Mouse (Mus musculus) embryonic facial prominence, embryonic 14.5 days (tissue): Measurements from ENCODE around the gene Tex37. TPM values are rescaled to one million over a fixed set of nuclear protein-coding genes. Genes with fewer than 3 reads are reported as not detected.

Experiments used
- ATAC-seq: fragments of 200-750 bp; cut with Nextera tagmentation; 2 replicates; pipeline ENCODE4 v1.8.0; 2017; ENCODE audit warnings: low read depth, moderate number of reproducible peaks, moderate TSS enrichment
- DNase-seq: peaks from one replicate; pipeline ENCODE4 v3.0.0-alpha.2; 2015; ENCODE audit warnings: low spot score
- H3K27ac ChIP-seq: fragments of 300-500 bp; sonication (generic); replicated peaks from 2 replicates; pipeline ENCODE4 v1.5.1; 2014; ENCODE audit warnings: low read depth, mild to moderate bottlenecking, low read length, moderate library complexity
- H3K27me3 ChIP-seq: fragments of 300-500 bp; sonication (generic); replicated peaks from 2 replicates; pipeline ENCODE4 v1.6.1; 2014; ENCODE audit warnings: low read length; ENCODE audit not compliant: control insufficient read depth, insufficient read depth
- H3K36me3 ChIP-seq: fragments of 300-500 bp; sonication (generic); 2 replicates; pipeline ENCODE4 v1.6.1; 2014; ENCODE audit warnings: low read length, mixed read lengths; ENCODE audit not compliant: control insufficient read depth, insufficient read depth
- H3K4me1 ChIP-seq: fragments of 300-500 bp; sonication (generic); 2 replicates; pipeline ENCODE4 v1.6.1; 2014; ENCODE audit warnings: antibody characterized with exemption, low read length; ENCODE audit not compliant: control insufficient read depth, insufficient read depth
- H3K4me2 ChIP-seq: fragments of 300-500 bp; sonication (generic); 2 replicates; pipeline ENCODE4 v1.6.1; 2014; ENCODE audit warnings: low read depth, mild to moderate bottlenecking, low read length, moderate library complexity, mixed read lengths
- H3K4me3 ChIP-seq: fragments of 300-500 bp; sonication (generic); 2 replicates; pipeline ENCODE4 v1.5.1; 2014; ENCODE audit warnings: low read depth, mild to moderate bottlenecking, low read length
- H3K9ac ChIP-seq: fragments of 300-500 bp; sonication (generic); 2 replicates; pipeline ENCODE4 v1.6.1; 2014; ENCODE audit warnings: low read depth, mild to moderate bottlenecking, low read length, moderate library complexity, mixed read lengths
- H3K9me3 ChIP-seq: fragments of 300-500 bp; sonication (generic); 2 replicates; pipeline ENCODE4 v1.6.1; 2016; ENCODE audit warnings: low read length; ENCODE audit not compliant: control insufficient read depth
- WGBS: fragments of 180-500 bp; shearing (Covaris S2); extraction: QIAGEN DNeasy Blood & Tissue Kit; methylation state at CpG from one replicate; pipeline ENCODE4 v1.1.7; 2014; 5-methylcytosine and 5-hydroxymethylcytosine counted together
- polyA plus RNA-seq: library from polyadenylated mRNA; unstranded; fragments of >200 nt; fragmentation: Nextera tagmentation; extraction: Ambion mirVana; gene quantifications from 2 replicates; pipeline ENCODE4 v1.2.1, GENCODE M21; 2014

The Tex37 gene
- polyA plus RNA-seq, 1 experiment from 2014 or later = not detected

- no peak overlapping the region for H3K27ac ChIP-seq
- no peak overlapping the region for H3K4me3 ChIP-seq
- H3K36me3 ChIP-seq = no peaks in the 10 kb centered on the region
- no peaks in the 10 kb centered on the region for H3K4me1 ChIP-seq
- H3K9me3 ChIP-seq = no peaks in the 10 kb centered on the region
- H3K9ac ChIP-seq = no peak overlapping the region
- ATAC-seq (0 out of 2 replicates have a peak, but pooled peaks have one; percentile 1), DNase-seq (no peak)
- no peak overlapping the region for H3K4me2 ChIP-seq
- H3K27me3 ChIP-seq = no peaks in the 10 kb centered on the region
- 68% methylated on average over 7 of the region's 7 CpGs for WGBS
Measured at GRCm38 (mm10) chr6:70872570-70872969, 46.2 kb downstream of the Tex37 start.

DNA sequence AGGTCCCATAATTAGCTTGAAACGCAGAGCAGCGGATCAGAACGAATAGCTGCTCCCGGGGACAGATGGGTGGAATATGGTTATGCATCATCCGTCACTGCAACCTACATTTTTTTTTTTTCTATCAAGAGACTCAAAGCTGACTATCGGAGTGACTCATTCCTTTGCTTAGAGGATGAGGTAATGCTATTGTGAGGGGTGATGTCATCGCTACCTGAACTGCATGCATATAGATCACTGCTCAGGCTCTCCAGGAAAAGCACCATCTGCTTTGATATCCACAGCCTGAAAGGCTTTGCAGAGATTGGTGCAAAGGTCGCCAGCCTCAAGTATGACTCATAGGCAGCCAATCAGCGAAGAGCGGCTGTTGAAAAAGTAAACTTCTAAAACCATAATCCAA is 46.6 kb downstream of the Tex37 start:
- 61% methylated on average over 10 of the region's 10 CpGs for WGBS
- Histone ChIP-seq H3K27me3 (no peaks in the 10 kb centered on the region), H3K9ac (no peak overlapping the region), H3K4me3 (no peak overlapping the region), H3K9me3 (no peaks in the 10 kb centered on the region), H3K36me3 (no peaks in the 10 kb centered on the region), H3K27ac (no peak overlapping the region), H3K4me2 (no peak overlapping the region), H3K4me1 (no peaks in the 10 kb centered on the region)
- peak; percentile 92; the same call in 1 of the 2 replicates for ATAC-seq
- DNase-seq = peak; percentile 71

DNA sequence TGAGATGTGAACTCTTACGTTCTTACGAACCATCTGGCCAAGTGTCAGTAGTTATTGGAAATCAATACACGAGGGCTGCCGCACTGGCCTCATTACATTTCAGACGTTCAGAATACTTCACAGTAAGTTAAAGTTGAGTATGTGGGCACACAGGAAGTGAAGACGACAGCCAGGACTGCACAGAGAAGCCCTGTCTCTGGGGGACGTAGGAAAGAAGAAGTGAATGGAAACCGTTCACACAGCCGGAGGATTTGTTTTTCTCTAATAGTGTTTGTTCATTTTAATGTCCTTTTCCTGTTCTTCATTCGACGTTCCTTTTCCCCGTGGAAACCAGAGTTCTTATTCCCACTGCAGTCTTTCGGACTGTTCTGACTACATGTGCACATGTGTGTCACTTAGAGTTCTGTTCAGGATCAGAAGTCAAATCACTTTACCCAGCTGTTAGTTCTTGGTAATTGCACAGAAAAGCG is 47.2 kb downstream of the Tex37 start:
- no peaks in the 10 kb centered on the region for H3K36me3 ChIP-seq

GRCm38 (mm10) chr6:70867297-70867696 is 51.4 kb downstream of the Tex37 start:
- Histone ChIP-seq H3K36me3 (no peaks in the 10 kb centered on the region), H3K9me3 (no peaks in the 10 kb centered on the region), H3K27ac (no peak overlapping the region), H3K9ac (no peak overlapping the region), H3K27me3 (no peaks in the 10 kb centered on the region), H3K4me2 (no peak overlapping the region), H3K4me1 (no peaks in the 10 kb centered on the region), H3K4me3 (no peak overlapping the region)
- ATAC-seq (no peak), DNase-seq (no peak)
- 96% methylated on average over 7 of the region's 9 CpGs for WGBS

More for the DNA sequence above, 47.2 kb downstream of the Tex37 start:
- no peaks in the 10 kb centered on the region for H3K9me3 ChIP-seq
- no peak overlapping the region for H3K4me2 ChIP-seq
- no peak overlapping the region for H3K27ac ChIP-seq
- no peaks in the 10 kb centered on the region for H3K27me3 ChIP-seq
- no peaks in the 10 kb centered on the region for H3K4me1 ChIP-seq
- H3K4me3 ChIP-seq = no peak overlapping the region
- ATAC-seq (no peak), DNase-seq (peak; percentile 12)
- H3K9ac ChIP-seq = no peak overlapping the region
- 54% methylated on average over 14 of the region's 14 CpGs for WGBS

DNA sequence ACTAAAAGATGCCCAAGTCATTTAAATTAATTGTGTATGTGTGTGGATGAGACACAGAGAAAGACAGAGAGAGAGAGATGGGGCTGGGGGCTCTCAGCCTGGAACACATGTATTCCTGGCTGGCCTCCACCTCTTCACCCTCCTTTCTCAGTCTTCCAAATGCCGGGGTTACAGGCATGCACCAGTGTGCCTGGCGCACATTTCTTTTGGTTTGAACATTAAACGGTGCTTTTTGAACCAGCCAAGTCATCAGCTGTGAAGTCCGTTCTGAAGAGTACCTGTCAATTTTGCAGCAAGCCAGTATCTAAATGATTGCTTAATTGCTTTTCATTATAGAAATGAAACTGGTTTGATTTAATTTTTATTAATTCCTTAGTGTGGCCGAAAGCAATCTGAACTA is 52.0 kb downstream of the Tex37 start:
- 77% methylated on average over 5 of the region's 5 CpGs for WGBS
- ATAC-seq = no peak
- Histone ChIP-seq H3K27me3 (no peaks in the 10 kb centered on the region), H3K4me2 (no peak overlapping the region), H3K4me1 (no peaks in the 10 kb centered on the region), H3K9ac (no peak overlapping the region), H3K9me3 (no peaks in the 10 kb centered on the region), H3K4me3 (no peak overlapping the region), H3K27ac (no peak overlapping the region), H3K36me3 (0 out of 2 replicates have a peak, but pooled peaks cover 3% of the 10 kb centered on the region)
- DNase-seq = no peak

- Histone ChIP-seq H3K4me2 (no peak overlapping the region), H3K4me1 (no peaks in the 10 kb centered on the region), H3K9me3 (no peaks in the 10 kb centered on the region), H3K9ac (no peak overlapping the region), H3K27me3 (no peaks in the 10 kb centered on the region), H3K4me3 (no peak overlapping the region), H3K36me3 (peaks cover 21% of the 10 kb centered on the region), H3K27ac (no peak overlapping the region)
- DNase-seq = no peak
- 84% methylated on average over 6 of the region's 6 CpGs for WGBS
- ATAC-seq = no peak
Measured at GRCm38 (mm10) chr6:70864285-70864684, 54.4 kb downstream of the Tex37 start.

Other genes starting within 250 kb of the Tex37 start
- gene Rpia, start 126.7 kb downstream of the Tex37 start, polyA plus RNA-seq = 3.0 and 3.3 TPM in 2 replicates
- 13.0 and 15.9 TPM in 2 replicates for gene Eif2ak3, start 74.4 kb downstream of the Tex37 start, polyA plus RNA-seq
- gene Foxi3, start 37.6 kb upstream of the Tex37 start, polyA plus RNA-seq = 0.51 and 1.0 TPM in 2 replicates
- gene Thnsl2, start 225.5 kb upstream of the Tex37 start, polyA plus RNA-seq = 7.6 and 8.1 TPM in 2 replicates